Mouse (Mus musculus): Measurements from ENCODE around the gene Ckap4. TPM values are rescaled to one million over a fixed set of nuclear protein-coding genes. Genes with fewer than 3 reads are reported as not detected.

Gene Ckap4
- polyA plus RNA-seq, 1 experiment from 2014 or later = 49.2 TPM

GRCm38 (mm10) chr10:84562567-84563554 is 29.0 kb upstream of the Ckap4 start:
- H3K4me1 ChIP-seq (ENCODE audit: insufficient read depth, low read depth, low read length) = no peaks in the 10 kb centered on the region
- TF ChIP-seq CTCF (IDR thresholded peaks at IDR 0.05) (peak; percentile 38), EP300 (IDR thresholded peaks at IDR 0.05) (no peak)
- DNase-seq (ENCODE audit: low spot score) (peak; percentile 60), ATAC-seq (peak; percentile 92)
- no peak overlapping the region for H3K27ac ChIP-seq (ENCODE audit: low read length)
- H3K9me3 ChIP-seq (ENCODE audit: low read length) = no peaks in the 10 kb centered on the region
- no peaks in the 10 kb centered on the region for H3K36me3 ChIP-seq (ENCODE audit: insufficient read depth, low read length)
- H3K4me2 ChIP-seq (replicated peaks; ENCODE audit: low read depth, low read length) = no peak overlapping the region
- no peaks in the 10 kb centered on the region for H3K27me3 ChIP-seq (replicated peaks; ENCODE audit: insufficient read depth, low read length)
- H3K4me3 ChIP-seq (ENCODE audit: low read depth, low read length) = no peak overlapping the region
- WGBS = 55% methylated on average over 13 of the region's 13 CpGs
- no peak overlapping the region for H3K9ac ChIP-seq (replicated peaks; ENCODE audit: low read depth)

GRCm38 (mm10) chr10:84562121-84562520 is 28.3 kb upstream of the Ckap4 start:
- ATAC-seq (no peak), DNase-seq (ENCODE audit: low spot score) (no peak)
- Histone ChIP-seq H3K4me3 (ENCODE audit: low read depth, low read length) (no peak overlapping the region), H3K9me3 (ENCODE audit: low read length) (no peaks in the 10 kb centered on the region), H3K27me3 (replicated peaks; ENCODE audit: insufficient read depth, low read length) (no peaks in the 10 kb centered on the region), H3K36me3 (ENCODE audit: insufficient read depth, low read length) (no peaks in the 10 kb centered on the region), H3K9ac (replicated peaks; ENCODE audit: low read depth) (no peak overlapping the region), H3K27ac (ENCODE audit: low read length) (no peak overlapping the region), H3K4me1 (ENCODE audit: insufficient read depth, low read depth, low read length) (no peaks in the 10 kb centered on the region), H3K4me2 (replicated peaks; ENCODE audit: low read depth, low read length) (no peak overlapping the region)
- no peak for TF ChIP-seq CTCF (IDR thresholded peaks at IDR 0.05)
- TF ChIP-seq EP300 (IDR thresholded peaks at IDR 0.05) = no peak
- 64% methylated on average over 5 of the region's 5 CpGs for WGBS

- Histone ChIP-seq H3K4me1 (ENCODE audit: insufficient read depth, low read depth, low read length) (no peaks in the 10 kb centered on the region), H3K9me3 (ENCODE audit: low read length) (no peaks in the 10 kb centered on the region), H3K27ac (ENCODE audit: low read length) (no peak overlapping the region), H3K9ac (replicated peaks; ENCODE audit: low read depth) (no peak overlapping the region), H3K4me2 (replicated peaks; ENCODE audit: low read depth, low read length) (no peak overlapping the region), H3K4me3 (ENCODE audit: low read depth, low read length) (no peak overlapping the region), H3K27me3 (replicated peaks; ENCODE audit: insufficient read depth, low read length) (no peaks in the 10 kb centered on the region), H3K36me3 (ENCODE audit: insufficient read depth, low read length) (no peaks in the 10 kb centered on the region)
- DNase-seq (ENCODE audit: low spot score) (no peak), ATAC-seq (no peak)
- 84% methylated on average over 4 of the region's 4 CpGs for WGBS
- TF ChIP-seq CTCF (IDR thresholded peaks at IDR 0.05) = no peak
Measured at GRCm38 (mm10) chr10:84559986-84560385, 26.1 kb upstream of the Ckap4 start.

DNA sequence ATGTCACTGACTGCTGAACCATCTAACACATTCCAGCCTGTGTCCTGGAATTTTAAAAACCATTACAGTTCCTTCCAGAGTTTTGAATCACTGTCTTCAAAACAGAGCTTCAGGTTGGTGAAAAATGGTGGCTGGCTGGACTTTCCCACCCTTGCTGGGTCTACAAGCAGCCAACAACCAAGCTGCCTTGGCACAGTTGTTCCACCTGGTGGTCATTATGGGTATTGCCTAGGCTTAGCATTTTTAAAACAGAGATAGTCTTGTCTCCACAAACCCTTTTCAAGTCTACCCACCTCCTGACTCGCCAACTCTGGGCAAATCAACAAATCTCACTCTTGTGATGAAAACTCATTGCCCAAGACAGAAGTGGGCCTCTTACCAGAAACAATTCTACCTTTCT is 24.6 kb upstream of the Ckap4 start:
- Histone ChIP-seq H3K9me3 (ENCODE audit: low read length) (no peaks in the 10 kb centered on the region), H3K4me2 (replicated peaks; ENCODE audit: low read depth, low read length) (no peak overlapping the region), H3K27ac (ENCODE audit: low read length) (no peak overlapping the region), H3K9ac (replicated peaks; ENCODE audit: low read depth) (no peak overlapping the region), H3K4me1 (ENCODE audit: insufficient read depth, low read depth, low read length) (no peaks in the 10 kb centered on the region), H3K4me3 (ENCODE audit: low read depth, low read length) (no peak overlapping the region), H3K27me3 (replicated peaks; ENCODE audit: insufficient read depth, low read length) (no peaks in the 10 kb centered on the region), H3K36me3 (ENCODE audit: insufficient read depth, low read length) (no peaks in the 10 kb centered on the region)
- TF ChIP-seq EP300 (IDR thresholded peaks at IDR 0.05) = no peak
- TF ChIP-seq CTCF (IDR thresholded peaks at IDR 0.05) = peak; percentile 65
- ATAC-seq (no peak), DNase-seq (ENCODE audit: low spot score) (no peak)
- 83% methylated on average over 1 of the region's 1 CpGs for WGBS

- no peak for ATAC-seq
- Histone ChIP-seq H3K27ac (ENCODE audit: low read length) (no peak overlapping the region), H3K36me3 (ENCODE audit: insufficient read depth, low read length) (no peaks in the 10 kb centered on the region), H3K4me1 (ENCODE audit: insufficient read depth, low read depth, low read length) (no peaks in the 10 kb centered on the region), H3K4me2 (replicated peaks; ENCODE audit: low read depth, low read length) (no peak overlapping the region), H3K27me3 (replicated peaks; ENCODE audit: insufficient read depth, low read length) (no peaks in the 10 kb centered on the region), H3K9ac (replicated peaks; ENCODE audit: low read depth) (no peak overlapping the region), H3K9me3 (ENCODE audit: low read length) (no peaks in the 10 kb centered on the region), H3K4me3 (ENCODE audit: low read depth, low read length) (no peak overlapping the region)
- 50% methylated on average over 2 of the region's 2 CpGs for WGBS
- DNase-seq (ENCODE audit: low spot score) = no peak
- TF ChIP-seq EP300 (IDR thresholded peaks at IDR 0.05) (no peak), CTCF (IDR thresholded peaks at IDR 0.05) (no peak)
Measured at GRCm38 (mm10) chr10:84556120-84556519, 22.3 kb upstream of the Ckap4 start.

GRCm38 (mm10) chr10:84554291-84555009 is 20.6 kb upstream of the Ckap4 start:
- no peak overlapping the region for H3K27ac ChIP-seq (ENCODE audit: low read length)
- H3K4me2 ChIP-seq (replicated peaks; ENCODE audit: low read depth, low read length) = no peak overlapping the region
- H3K4me3 ChIP-seq (ENCODE audit: low read depth, low read length) = no peak overlapping the region
- no peaks in the 10 kb centered on the region for H3K27me3 ChIP-seq (replicated peaks; ENCODE audit: insufficient read depth, low read length)
- TF ChIP-seq CTCF (IDR thresholded peaks at IDR 0.05) (no peak), EP300 (IDR thresholded peaks at IDR 0.05) (no peak)
- no peaks in the 10 kb centered on the region for H3K9me3 ChIP-seq (ENCODE audit: low read length)
- H3K4me1 ChIP-seq (ENCODE audit: insufficient read depth, low read depth, low read length) = no peaks in the 10 kb centered on the region
- no peak for ATAC-seq
- DNase-seq (ENCODE audit: low spot score) = peak; percentile 18
- H3K36me3 ChIP-seq (ENCODE audit: insufficient read depth, low read length) = no peaks in the 10 kb centered on the region
- WGBS = 26% methylated on average over 6 of the region's 6 CpGs
- no peak overlapping the region for H3K9ac ChIP-seq (replicated peaks; ENCODE audit: low read depth)
